Mouse (Mus musculus) heart, embryonic 10.5 days (tissue): ENCODE measurements around the gene Slc9a2. TPM values are rescaled to one million over a fixed set of nuclear protein-coding genes. Genes with fewer than 3 reads are reported as not detected.
A peak's percentile ranks its signal among the peaks of the same experiment; 100 is the strongest.
"Not testable (repeated sequence)": the region's sequence is repeated elsewhere in the genome, so short reads cannot be mapped to it uniquely, and the experiment has no call there.

Source experiments
- DNase-seq: peaks from one replicate; pipeline ENCODE4 v3.0.0-alpha.2; 2017; ENCODE audit warnings: low spot score
- H3K27ac ChIP-seq: fragments of 300-500 bp; sonication (generic); 2 replicates; pipeline ENCODE4 v1.5.1; 2016; ENCODE audit warnings: mild to moderate bottlenecking
- H3K27me3 ChIP-seq: fragments of 300-500 bp; sonication (generic); 2 replicates; pipeline ENCODE4 v1.6.1; 2016; ENCODE audit warnings: mild to moderate bottlenecking; ENCODE audit not compliant: poor library complexity, insufficient read depth, severe bottlenecking
- H3K36me3 ChIP-seq: fragments of 300-500 bp; sonication (generic); 2 replicates; pipeline ENCODE4 v1.6.1; 2016; ENCODE audit warnings: mild to moderate bottlenecking, moderate library complexity
- H3K4me1 ChIP-seq: fragments of 300-500 bp; sonication (generic); 2 replicates; pipeline ENCODE4 v1.6.1; 2016; ENCODE audit warnings: mild to moderate bottlenecking
- H3K4me3 ChIP-seq: fragments of 300-500 bp; sonication (generic); 2 replicates; pipeline ENCODE4 v1.5.1; 2016; ENCODE audit warnings: mild to moderate bottlenecking, moderate library complexity
- H3K9me3 ChIP-seq: fragments of 300-500 bp; sonication (generic); 2 replicates; pipeline ENCODE4 v1.6.1; 2016; ENCODE audit warnings: mild to moderate bottlenecking, moderate library complexity
- WGBS: fragments of 180-500 bp; shearing (Covaris S2); methylation state at CpG from one replicate; pipeline ENCODE4 v1.1.7; 2016; 5-methylcytosine and 5-hydroxymethylcytosine counted together
- polyA plus RNA-seq: library from polyadenylated mRNA; unstranded; fragments of >200 nt; fragmentation: Nextera tagmentation; extraction: Ambion mirVana; gene quantifications from 2 replicates; pipeline ENCODE4 v1.2.1, GENCODE M21; 2016

The Slc9a2 gene
- polyA plus RNA-seq, result 0.06 TPM in 1 of 2 replicates, not detected in the other

DNA sequence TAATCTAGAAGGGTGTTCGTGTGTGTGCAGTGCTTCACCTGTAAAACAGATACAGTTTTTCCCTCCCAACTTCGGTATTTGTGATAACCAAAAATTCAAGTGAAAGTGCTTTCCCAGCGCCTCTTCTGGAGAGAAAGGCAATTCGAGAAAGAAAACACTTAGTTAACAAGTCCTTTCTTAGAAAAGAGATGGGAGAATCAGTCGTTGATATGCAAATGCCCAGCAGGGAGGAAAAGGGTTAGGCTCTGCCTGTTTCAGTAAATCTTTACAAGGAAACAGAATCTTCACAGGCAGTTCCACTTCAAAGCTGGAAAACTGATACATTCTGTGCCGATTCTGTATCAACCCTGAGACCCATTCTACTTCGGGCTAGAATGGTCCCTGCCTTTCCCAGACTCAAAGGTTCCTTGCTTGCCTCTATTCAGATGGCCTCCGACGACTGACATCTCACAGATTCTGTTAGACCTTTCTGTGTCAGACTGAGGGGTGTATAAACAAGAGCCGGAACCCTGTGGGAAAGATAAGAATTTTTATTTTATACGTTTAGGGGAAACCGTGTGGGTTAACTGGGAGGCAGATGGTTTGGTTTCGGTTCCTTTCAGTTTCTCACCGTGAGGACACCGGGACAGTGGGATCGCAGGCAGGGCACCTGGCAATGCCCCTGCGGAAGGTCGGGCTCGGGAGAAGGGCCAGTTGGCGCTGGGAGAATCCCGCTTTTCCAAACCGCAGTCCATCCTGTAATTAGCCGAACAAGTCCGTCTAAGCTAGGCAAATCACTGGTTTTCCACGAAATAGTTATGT is at the start of gene Slc9a2:
Slc9a2 (plus strand) TSS at position 508 of the 801 bp plus-strand sequence.
- Histone ChIP-seq H3K4me3 (peak within 1 kb of the TSS; percentile 75), H3K27ac (peak within 1 kb of the TSS; percentile 33; the same call in 1 of the 2 replicates), H3K36me3 (no peaks in the 10 kb centered on the region), H3K9me3 (no peaks in the 10 kb centered on the region), H3K4me1 (peaks cover 14% of the 10 kb centered on the region), H3K27me3 (peaks cover 76% of the 10 kb centered on the region)
- 4% methylated on average over 25 of the region's 25 CpGs for WGBS
- no peak for DNase-seq

DNA sequence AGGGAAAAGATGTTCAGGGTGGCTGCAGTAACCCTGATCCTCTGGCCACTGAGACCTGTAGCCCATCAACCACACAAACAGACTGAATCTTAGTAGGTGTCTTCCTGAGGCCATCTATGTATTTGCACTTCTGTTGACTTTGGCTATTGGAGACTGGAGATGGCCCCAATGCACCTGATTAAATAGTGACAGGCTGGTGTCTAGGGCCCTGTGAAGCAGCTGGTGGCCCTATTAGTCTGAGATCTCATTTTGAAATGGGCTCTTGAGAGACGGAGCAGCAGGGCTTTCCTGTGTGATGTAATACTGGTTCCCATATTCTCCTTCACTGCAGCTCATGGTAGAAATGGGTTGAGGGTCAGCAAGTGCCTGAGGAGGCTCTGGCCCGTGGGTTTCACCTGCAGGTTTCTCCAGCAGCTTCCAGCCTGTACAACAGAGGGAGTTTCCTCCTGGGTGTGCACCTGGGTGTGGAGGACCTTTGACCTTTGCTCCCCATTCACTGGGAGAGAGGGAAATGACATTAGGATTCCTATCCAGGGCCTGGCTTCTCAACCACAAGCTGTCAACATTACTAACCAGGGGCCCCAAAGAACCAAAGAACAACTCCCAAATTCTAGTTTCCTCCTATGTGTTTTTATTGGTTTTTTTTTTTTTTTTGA is 47.8 kb upstream of the Slc9a2 start:
- Histone ChIP-seq H3K27ac (no peak overlapping the region), H3K4me3 (no peak overlapping the region), H3K27me3 (no peaks in the 10 kb centered on the region), H3K9me3 (no peaks in the 10 kb centered on the region), H3K36me3 (no peaks in the 10 kb centered on the region), H3K4me1 (no peaks in the 10 kb centered on the region)
- DNase-seq, result no peak
- WGBS, result 68% methylated on average over 2 of the region's 2 CpGs

DNA sequence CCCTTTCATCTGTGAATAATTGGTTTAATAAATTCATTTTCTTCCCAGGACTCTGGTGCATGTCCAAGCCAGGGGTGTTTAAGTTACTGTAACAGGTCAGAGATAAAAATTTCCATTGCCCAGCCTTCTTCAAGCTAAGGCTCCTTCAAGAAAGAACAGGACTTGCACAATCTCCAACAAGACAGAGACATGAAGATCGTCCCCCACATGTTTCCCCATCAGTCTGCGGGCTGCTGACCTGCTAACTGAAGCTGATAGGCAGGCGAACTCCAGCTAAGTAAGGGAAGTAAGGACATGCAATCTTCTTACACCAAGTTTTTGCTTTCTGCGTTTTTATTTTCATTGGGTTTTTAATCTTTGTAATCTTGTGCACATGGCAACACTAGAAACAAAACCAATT is 45.8 kb upstream of the Slc9a2 start:
- H3K9me3 ChIP-seq, result no peaks in the 10 kb centered on the region
- no peak for DNase-seq
- WGBS, result 68% methylated on average over 4 of the region's 4 CpGs
- no peak overlapping the region for H3K4me3 ChIP-seq
- no peak overlapping the region for H3K27ac ChIP-seq
- no peaks in the 10 kb centered on the region for H3K27me3 ChIP-seq
- no peaks in the 10 kb centered on the region for H3K4me1 ChIP-seq
- no peaks in the 10 kb centered on the region for H3K36me3 ChIP-seq

DNA sequence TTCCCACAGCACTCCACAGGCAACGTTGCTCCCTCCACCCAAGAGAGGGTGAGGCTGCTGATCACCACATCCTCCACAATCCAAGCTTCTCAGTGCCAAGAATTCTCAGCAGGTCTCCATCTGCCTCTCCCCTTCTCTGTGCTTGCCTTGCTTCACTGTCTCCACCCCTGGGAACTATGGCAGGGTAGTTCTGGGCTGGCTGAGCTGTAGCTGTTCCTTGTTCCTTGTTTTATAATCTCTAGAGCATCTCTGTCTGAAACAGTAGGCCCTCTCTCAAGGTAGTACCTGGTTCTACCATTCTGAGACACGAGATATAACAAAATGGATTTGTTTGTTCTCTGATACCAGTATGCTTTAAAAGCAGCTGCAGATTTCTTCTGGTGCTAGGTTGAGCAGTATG is 32.1 kb upstream of the Slc9a2 start:
- no peak for DNase-seq
- Histone ChIP-seq H3K4me3 (no peak overlapping the region), H3K4me1 (no peaks in the 10 kb centered on the region), H3K9me3 (no peaks in the 10 kb centered on the region), H3K36me3 (no peaks in the 10 kb centered on the region), H3K27ac (no peak overlapping the region), H3K27me3 (no peaks in the 10 kb centered on the region)
- 53% methylated on average over 2 of the region's 2 CpGs for WGBS

DNA sequence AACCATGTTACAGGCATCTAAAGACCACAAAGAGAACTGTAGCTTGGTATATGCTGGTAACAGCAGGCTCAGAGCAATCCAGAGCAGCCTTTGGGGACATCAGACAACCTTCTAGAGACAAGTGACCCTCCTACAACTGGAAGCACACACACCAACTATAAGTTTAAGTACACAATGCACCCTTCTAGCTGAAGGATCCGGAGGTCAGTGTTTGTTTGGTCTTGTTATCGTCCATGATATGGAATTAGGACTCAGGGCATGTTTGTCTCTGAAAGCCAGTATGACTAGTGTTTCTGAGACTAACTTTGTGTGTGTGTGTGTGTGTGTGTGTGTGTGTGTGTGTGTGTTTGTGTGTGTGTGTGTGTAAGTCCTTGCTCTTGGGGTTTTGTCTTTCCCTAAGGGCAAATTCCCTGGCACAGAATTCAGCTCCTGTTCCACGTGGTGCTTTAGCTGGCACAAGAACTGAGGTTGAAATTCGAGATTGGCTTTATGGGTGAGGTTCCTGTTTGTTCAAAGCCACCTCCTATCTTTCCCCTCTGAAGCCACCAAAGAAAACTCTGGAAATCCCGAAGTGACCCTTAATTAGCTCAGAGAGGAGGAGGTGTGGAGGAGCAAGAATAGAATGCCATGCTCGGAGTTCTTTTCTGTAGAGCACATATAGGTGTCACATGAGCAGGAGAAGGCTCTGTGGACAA is 29.4 kb upstream of the Slc9a2 start:
- no peak overlapping the region for H3K4me3 ChIP-seq
- no peaks in the 10 kb centered on the region for H3K9me3 ChIP-seq
- 58% methylated on average over 6 of the region's 6 CpGs for WGBS
- no peak for DNase-seq
- H3K4me1 ChIP-seq, result no peaks in the 10 kb centered on the region
- H3K36me3 ChIP-seq, result no peaks in the 10 kb centered on the region
- no peak overlapping the region for H3K27ac ChIP-seq
- H3K27me3 ChIP-seq, result no peaks in the 10 kb centered on the region

DNA sequence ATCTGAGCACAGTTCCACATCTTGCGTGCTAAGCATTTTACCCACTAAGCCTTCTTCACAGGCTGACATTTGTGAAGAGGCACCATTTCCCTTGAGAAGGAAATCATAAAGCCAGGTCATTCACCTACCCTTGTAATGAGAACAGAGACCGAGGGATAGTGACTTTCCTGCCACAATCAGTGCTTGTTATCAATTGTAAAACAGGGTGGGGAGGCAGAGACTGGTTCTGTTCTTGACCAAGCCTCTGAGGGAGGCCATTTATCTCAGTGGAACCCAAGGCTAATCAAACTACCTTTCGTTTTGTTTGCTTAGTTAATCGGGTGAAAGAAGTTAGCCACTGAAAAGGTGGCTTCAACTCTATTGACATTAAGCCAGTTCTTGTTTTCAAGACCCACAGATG is 23.3 kb upstream of the Slc9a2 start:
- Histone ChIP-seq H3K36me3 (no peaks in the 10 kb centered on the region), H3K9me3 (no peaks in the 10 kb centered on the region), H3K4me1 (peaks cover 3% of the 10 kb centered on the region; the same call in 1 of the 2 replicates), H3K4me3 (no peak overlapping the region), H3K27ac (no peak overlapping the region), H3K27me3 (no peaks in the 10 kb centered on the region)
- no peak for DNase-seq
- 56% methylated on average over 4 of the region's 4 CpGs for WGBS

DNA sequence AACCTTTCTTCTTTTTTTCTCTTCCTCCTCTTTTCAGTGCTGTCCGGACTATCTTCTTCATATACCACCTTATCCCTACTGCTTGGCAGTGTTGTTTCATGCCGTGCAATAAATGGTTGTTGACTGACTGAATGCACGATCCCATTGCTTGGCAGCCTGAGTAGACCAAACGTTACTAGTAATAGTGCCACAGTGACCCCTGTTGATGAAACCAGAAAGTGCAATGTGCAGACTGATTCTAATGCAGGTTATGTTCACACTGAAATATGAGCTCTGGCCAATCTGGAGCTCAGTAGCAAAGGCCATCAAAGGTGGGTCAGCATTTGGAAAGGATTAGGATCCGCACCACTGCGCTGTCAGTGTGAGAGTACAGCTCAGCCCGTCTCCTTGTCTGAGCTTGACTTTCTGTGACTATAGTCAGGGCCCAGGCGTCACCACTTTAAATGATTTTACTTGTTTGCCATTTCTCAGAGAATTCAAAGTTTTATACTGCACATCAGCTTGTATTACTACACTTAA is 22.3 kb upstream of the Slc9a2 start:
- H3K9me3 ChIP-seq, result no peaks in the 10 kb centered on the region
- 50% methylated on average over 8 of the region's 8 CpGs for WGBS
- no peak overlapping the region for H3K4me3 ChIP-seq
- peaks cover 3% of the 10 kb centered on the region; the same call in 1 of the 2 replicates for H3K4me1 ChIP-seq
- no peak for DNase-seq
- no peaks in the 10 kb centered on the region for H3K27me3 ChIP-seq
- no peak overlapping the region for H3K27ac ChIP-seq
- no peaks in the 10 kb centered on the region for H3K36me3 ChIP-seq

DNA sequence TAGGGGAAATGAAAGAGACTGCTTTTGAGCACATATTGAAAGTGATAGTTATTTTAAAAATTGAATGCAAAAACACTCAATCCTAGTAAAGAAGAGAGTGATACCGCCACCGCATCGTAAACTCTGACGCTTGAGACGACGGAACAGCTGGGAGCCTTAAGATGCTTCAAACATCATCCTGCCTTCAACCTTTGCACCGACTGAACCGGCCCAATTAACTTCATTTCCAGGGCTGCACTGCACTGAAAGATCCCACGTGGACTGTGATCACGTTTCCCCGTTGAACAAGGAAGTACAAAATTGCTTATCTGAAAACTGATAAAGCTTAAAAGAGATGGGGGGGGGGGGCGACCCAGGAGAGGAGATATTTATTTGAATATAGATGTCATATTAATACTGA is 21.4 kb upstream of the Slc9a2 start:
- peaks cover 3% of the 10 kb centered on the region; the same call in 1 of the 2 replicates for H3K4me1 ChIP-seq
- WGBS, result 62% methylated on average over 12 of the region's 12 CpGs
- no peaks in the 10 kb centered on the region for H3K9me3 ChIP-seq
- no peaks in the 10 kb centered on the region for H3K27me3 ChIP-seq
- no peaks in the 10 kb centered on the region for H3K36me3 ChIP-seq
- H3K27ac ChIP-seq, result no peak overlapping the region
- H3K4me3 ChIP-seq, result no peak overlapping the region
- no peak for DNase-seq

DNA sequence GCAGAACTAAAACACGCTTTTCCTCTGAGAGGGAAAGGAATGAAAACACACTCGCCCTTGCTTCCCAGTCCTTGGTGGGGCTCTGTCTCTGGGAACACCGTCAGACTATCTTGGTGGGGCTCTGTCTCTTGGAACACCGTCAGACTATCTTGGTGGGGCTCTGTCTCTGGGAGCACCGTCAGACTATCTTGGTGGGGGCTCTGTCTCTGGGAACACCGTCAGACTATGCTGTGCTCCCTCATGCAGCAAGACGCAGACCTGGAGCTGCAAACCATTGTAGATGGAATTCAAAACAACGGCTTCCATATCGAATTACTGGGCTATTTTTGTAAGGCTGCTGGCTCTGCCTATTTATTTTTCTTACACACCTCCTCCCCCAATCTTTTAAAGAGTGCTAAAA is 20.9 kb upstream of the Slc9a2 start:
- no peak overlapping the region for H3K27ac ChIP-seq
- H3K27me3 ChIP-seq, result no peaks in the 10 kb centered on the region
- no peak for DNase-seq
- H3K36me3 ChIP-seq, result no peaks in the 10 kb centered on the region
- H3K9me3 ChIP-seq, result no peaks in the 10 kb centered on the region
- H3K4me3 ChIP-seq, result no peak overlapping the region
- WGBS, result 46% methylated on average over 9 of the region's 9 CpGs
- H3K4me1 ChIP-seq, result peaks cover 3% of the 10 kb centered on the region; the same call in 1 of the 2 replicates

DNA sequence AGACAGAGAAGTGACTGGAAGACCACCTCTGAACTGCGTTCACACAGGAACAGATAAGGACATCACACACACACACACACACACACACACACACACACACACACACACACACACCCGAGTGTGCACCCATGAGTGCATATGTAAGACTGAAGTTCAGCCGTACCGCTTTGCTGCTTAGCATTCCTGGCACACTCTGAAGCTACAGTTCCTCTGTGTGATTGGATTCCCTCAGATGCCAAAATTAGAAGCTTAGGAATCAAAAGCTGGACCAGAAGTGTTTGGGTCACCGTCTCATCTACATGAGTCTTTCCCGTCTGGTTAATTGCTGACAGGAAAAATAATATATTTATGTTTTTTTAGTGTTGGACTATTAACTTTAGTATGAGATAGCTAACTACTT is 19.5 kb upstream of the Slc9a2 start:
- Histone ChIP-seq H3K4me3 (no peak overlapping the region), H3K27ac (no peak overlapping the region), H3K27me3 (peaks cover 11% of the 10 kb centered on the region; the same call in 1 of the 2 replicates), H3K4me1 (peaks cover 3% of the 10 kb centered on the region; the same call in 1 of the 2 replicates), H3K9me3 (no peaks in the 10 kb centered on the region), H3K36me3 (no peaks in the 10 kb centered on the region)
- WGBS, result 76% methylated on average over 6 of the region's 6 CpGs
- no peak for DNase-seq

DNA sequence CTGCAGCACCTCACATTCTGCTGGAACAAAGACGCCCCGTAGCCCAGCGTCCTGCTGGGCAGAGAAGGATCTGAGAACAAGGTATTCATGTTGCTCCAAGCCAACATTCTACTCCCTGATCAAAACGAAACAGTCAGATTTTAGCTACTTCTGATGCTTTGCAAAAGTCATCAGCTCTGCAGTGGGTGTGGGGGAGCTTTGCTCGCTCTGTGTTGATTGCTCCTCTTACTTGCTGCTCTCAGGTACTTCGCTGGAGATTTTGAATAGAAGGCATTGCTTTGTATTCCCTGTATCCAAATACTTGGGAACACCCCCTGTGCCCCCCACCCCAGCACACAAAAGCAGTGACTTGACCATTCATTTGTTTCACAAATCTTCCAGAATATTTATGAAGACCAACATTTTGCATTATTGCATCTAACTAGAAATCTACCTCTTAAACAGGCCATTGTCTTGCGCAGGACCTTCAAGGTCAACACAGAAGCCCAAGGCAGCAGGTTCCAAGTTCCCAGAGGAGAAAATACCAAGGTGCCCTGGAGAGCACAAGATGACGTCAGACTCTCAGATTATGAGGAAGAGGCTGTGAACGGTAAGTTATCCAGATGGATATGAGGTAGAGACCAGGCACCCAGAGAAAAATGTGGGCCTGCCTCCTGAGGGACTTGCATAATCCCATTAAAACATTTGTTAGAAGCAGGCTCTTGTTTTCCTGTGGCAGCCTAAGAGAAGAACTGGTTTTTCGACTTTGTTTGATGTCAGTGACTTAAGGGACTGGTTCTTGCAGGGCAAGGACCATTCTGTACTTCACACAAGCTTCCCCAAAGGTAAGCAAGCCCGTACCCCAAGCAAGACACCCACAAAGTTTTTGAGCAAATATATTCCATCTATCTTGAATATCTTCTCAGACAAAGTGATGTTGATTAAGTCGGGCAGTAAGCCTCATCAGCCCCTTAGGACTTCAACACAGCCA is 14.7 kb upstream of the Slc9a2 start:
- 22% methylated on average over 12 of the region's 12 CpGs for WGBS
- Histone ChIP-seq H3K4me3 (no peak overlapping the region), H3K4me1 (no peaks in the 10 kb centered on the region), H3K36me3 (no peaks in the 10 kb centered on the region), H3K27ac (no peak overlapping the region), H3K27me3 (peaks cover 16% of the 10 kb centered on the region; the same call in 1 of the 2 replicates), H3K9me3 (no peaks in the 10 kb centered on the region)
- DNase-seq, result no peak

DNA sequence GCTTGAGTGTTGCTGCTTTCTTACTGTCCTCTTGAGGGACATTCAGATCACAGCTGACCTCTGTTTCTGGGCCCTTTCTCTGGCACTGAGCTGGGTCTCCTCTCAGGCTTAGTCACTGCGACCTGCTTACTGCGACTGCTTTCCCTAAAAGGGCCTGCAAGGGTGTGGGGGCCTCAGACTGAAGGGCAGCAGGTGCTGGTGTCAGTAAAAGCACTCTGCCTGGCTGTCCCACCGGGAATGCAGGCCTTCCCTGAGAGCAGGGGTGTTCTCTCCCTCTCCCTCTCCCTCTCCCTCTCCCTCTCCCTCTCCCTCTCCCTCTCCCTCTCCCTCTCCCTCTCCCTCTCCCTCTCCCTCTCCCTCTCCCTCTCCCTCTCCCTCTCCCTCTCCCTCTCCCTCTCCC is 12.9 kb upstream of the Slc9a2 start:
- not testable (repeated sequence) for H3K9me3 ChIP-seq, DNase-seq, H3K4me3 ChIP-seq, H3K36me3 ChIP-seq, H3K27ac ChIP-seq, H3K4me1 ChIP-seq
- H3K27me3 ChIP-seq, result peaks cover 16% of the 10 kb centered on the region; the same call in 1 of the 2 replicates
- 5% methylated on average over 3 of the region's 3 CpGs for WGBS
